Mouse (Mus musculus) embryonic facial prominence, embryonic 10.5 days (tissue): ENCODE data around the gene Tbc1d8. TPM values are rescaled to one million over a fixed set of nuclear protein-coding genes. Genes with fewer than 3 reads are reported as not detected.

ENCODE experiments used
- DNase-seq: peaks from one replicate; pipeline ENCODE4 v3.0.0-alpha.2; 2017; ENCODE audit warnings: low spot score
- H3K27ac ChIP-seq: fragments of 300-500 bp; sonication (generic); replicated peaks from 2 replicates; pipeline ENCODE4 v1.5.1; 2016; ENCODE audit warnings: mild to moderate bottlenecking
- H3K27me3 ChIP-seq: fragments of 300-500 bp; sonication (generic); replicated peaks from 2 replicates; pipeline ENCODE4 v1.6.1; 2016; ENCODE audit warnings: low read depth, mild to moderate bottlenecking; ENCODE audit not compliant: poor library complexity, severe bottlenecking
- H3K36me3 ChIP-seq: fragments of 300-500 bp; sonication (generic); replicated peaks from 2 replicates; pipeline ENCODE4 v1.6.1; 2016; ENCODE audit warnings: mild to moderate bottlenecking, moderate library complexity
- H3K4me1 ChIP-seq: fragments of 300-500 bp; sonication (generic); 2 replicates; pipeline ENCODE4 v1.6.1; 2016
- H3K4me3 ChIP-seq: fragments of 300-500 bp; sonication (generic); 2 replicates; pipeline ENCODE4 v1.5.1; 2016; ENCODE audit warnings: mild to moderate bottlenecking, moderate library complexity
- H3K9me3 ChIP-seq: fragments of 300-500 bp; sonication (generic); 2 replicates; pipeline ENCODE4 v1.6.1; 2016; ENCODE audit warnings: mild to moderate bottlenecking
- WGBS: fragments of 180-500 bp; shearing (Covaris S2); methylation state at CpG from one replicate; pipeline ENCODE4 v1.1.7; 2016; 5-methylcytosine and 5-hydroxymethylcytosine counted together
- polyA plus RNA-seq: library from polyadenylated mRNA; unstranded; fragments of >200 nt; fragmentation: Nextera tagmentation; extraction: Ambion mirVana; gene quantifications from 2 replicates; pipeline ENCODE4 v1.2.1, GENCODE M21; 2016

Gene Tbc1d8
- polyA plus RNA-seq, 1 experiment from 2014 or later = 5.2 TPM

DNA sequence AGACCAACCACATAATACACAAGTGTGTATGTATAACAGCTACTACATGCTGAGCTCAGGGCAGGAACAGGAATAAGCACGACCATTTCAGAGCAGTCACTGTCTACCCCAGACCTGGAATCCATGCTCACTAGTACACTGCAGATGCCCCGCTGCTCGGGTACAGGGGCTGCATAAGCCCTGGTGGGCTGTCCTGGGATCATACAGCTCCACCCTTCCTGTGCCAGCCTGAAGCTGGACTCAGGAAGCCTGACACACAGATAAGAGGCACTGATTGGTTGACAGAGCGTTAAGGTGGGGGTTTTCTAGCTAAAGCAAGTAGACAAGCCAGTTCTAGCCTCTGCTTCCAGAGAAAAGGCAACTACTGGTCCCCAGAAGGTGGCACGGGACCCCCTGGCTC is 99.5 kb downstream of the Tbc1d8 start:
- Histone ChIP-seq H3K36me3 (peaks cover 26% of the 10 kb centered on the region), H3K27ac (no peak overlapping the region), H3K27me3 (no peaks in the 10 kb centered on the region), H3K4me1 (no peaks in the 10 kb centered on the region), H3K4me3 (no peak overlapping the region), H3K9me3 (no peaks in the 10 kb centered on the region)
- no peak for DNase-seq
- 81% methylated on average over 5 of the region's 5 CpGs for WGBS

DNA sequence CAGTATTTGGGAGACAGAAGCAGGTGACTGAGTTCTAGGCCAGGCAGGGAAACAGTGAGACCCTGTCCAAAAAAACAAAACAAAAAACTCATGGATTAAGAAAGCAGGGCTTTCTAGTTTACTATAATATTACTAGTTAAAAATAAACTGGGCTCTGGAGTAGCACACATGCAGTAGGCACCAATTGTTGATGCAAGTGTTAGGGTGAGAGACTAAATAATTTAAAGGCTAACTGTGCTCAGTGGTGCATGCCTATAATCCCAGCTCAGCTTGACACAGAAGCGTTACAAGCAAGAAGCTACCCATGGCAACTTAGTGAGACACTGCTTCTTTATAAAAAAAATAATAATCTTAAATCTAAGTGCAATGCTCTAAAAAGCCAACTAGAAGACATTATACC is 100.0 kb downstream of the Tbc1d8 start:
- Histone ChIP-seq H3K9me3 (no peaks in the 10 kb centered on the region), H3K27ac (no peak overlapping the region), H3K36me3 (peaks cover 31% of the 10 kb centered on the region), H3K4me1 (no peaks in the 10 kb centered on the region), H3K27me3 (no peaks in the 10 kb centered on the region), H3K4me3 (no peak overlapping the region)
- 75% methylated on average over 1 of the region's 1 CpGs for WGBS
- no peak for DNase-seq

DNA sequence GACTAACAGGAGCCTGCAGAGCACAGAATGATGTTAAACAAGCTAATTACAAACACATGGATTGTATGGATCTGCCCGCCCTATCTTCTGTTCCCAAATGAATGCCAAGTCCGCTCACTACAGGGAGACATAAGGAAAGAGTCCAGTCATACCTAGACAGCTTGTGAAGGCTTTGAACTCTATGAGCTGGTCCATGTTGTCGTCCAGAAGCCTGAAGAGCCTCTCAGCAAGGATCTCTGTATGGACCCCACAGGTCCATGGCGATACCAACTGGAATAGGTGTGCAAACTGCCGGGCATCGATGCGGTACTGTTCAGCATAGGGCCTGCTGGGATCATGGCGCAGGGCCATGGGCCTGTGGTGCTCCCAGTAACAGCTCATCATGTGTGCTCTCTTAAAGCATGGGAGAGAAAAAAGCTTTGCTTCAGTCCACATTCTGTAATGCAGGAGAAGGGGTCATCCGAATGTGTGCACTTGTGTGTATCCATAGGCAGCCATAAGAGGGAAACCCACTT is 101.8 kb downstream of the Tbc1d8 start:
- Histone ChIP-seq H3K27ac (no peak overlapping the region), H3K4me3 (no peak overlapping the region), H3K4me1 (no peaks in the 10 kb centered on the region), H3K36me3 (peaks cover 48% of the 10 kb centered on the region), H3K27me3 (no peaks in the 10 kb centered on the region), H3K9me3 (no peaks in the 10 kb centered on the region)
- 89% methylated on average over 9 of the region's 9 CpGs for WGBS
- DNase-seq = no peak

DNA sequence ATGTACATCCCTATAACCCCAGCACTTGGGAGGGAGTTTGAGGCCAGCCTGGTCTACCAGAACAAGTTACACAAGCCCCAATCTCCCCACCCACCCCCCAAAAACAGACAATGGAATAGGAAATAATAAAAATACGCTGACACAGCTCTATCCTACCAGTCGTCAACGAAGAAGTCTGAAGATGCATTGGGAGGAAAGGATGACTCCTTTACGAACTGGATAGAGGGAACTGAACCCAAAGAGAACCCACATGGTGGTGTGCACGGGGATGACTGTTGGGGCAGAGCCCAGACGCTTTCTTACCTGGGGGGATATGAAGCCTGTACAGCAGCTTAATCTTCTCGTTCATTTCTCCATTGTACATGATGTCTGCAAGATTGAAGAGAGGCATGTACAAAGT is 102.4 kb downstream of the Tbc1d8 start:
- H3K27ac ChIP-seq = no peak overlapping the region
- no peaks in the 10 kb centered on the region for H3K4me1 ChIP-seq
- DNase-seq = no peak
- H3K4me3 ChIP-seq = no peak overlapping the region
- no peaks in the 10 kb centered on the region for H3K27me3 ChIP-seq
- H3K36me3 ChIP-seq = peaks cover 55% of the 10 kb centered on the region
- no peaks in the 10 kb centered on the region for H3K9me3 ChIP-seq
- 90% methylated on average over 7 of the region's 7 CpGs for WGBS

DNA sequence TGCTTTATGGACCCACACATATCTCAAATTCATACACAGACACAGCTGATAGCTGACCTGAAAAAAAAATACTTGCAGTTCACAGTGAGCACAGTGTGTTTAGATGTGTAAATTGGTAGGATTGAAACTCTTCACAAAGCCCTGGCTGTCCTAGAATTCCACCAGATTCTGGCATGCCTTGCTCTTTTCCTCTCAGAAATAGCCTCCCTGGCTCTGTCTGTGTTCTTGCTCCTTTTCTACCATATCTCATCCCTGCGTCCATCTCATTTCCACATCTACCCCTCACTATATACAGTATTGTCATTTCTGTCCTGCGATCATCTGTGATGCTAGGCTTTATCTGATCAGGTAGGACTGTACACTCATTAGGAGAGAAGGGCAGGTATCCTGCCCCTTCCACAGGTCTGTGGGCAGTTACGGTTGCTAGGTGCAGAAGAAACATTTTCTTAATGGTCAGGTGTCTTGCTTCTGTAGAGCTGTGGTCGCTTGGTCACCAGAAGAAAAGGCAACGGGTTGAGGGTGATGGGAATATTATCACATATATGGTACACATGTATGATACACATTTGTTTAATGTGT is 104.2 kb downstream of the Tbc1d8 start:
- H3K27me3 ChIP-seq = no peaks in the 10 kb centered on the region
- no peak overlapping the region for H3K27ac ChIP-seq
- H3K4me3 ChIP-seq = no peak overlapping the region
- DNase-seq = no peak
- H3K4me1 ChIP-seq = peaks cover 3% of the 10 kb centered on the region
- WGBS = 87% methylated on average over 5 of the region's 5 CpGs
- no peaks in the 10 kb centered on the region for H3K9me3 ChIP-seq
- H3K36me3 ChIP-seq = peaks cover 73% of the 10 kb centered on the region

DNA sequence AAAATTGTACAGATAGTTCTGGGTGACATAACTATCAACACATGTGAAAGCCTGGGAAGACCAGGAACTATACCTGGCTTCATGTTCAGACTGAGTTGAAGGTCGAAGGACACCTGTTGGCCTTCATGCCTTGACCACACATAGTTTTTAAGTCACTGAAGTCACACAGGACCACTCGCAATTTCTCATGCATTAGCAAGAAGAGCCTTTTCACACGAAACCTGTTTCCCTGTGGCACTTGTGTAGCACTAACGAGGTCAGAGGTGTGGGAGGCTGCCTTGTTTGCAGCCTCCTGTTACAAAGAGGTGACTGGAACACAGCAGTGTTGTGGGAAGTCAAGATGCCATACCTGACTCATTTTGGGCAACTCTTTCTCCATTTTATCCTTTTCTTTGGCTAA is 105.2 kb downstream of the Tbc1d8 start:
- H3K4me1 ChIP-seq = peaks cover 8% of the 10 kb centered on the region
- no peak for DNase-seq
- H3K27me3 ChIP-seq = no peaks in the 10 kb centered on the region
- 69% methylated on average over 4 of the region's 4 CpGs for WGBS
- H3K4me3 ChIP-seq = no peak overlapping the region
- no peak overlapping the region for H3K27ac ChIP-seq
- no peaks in the 10 kb centered on the region for H3K9me3 ChIP-seq
- peaks cover 78% of the 10 kb centered on the region for H3K36me3 ChIP-seq

DNA sequence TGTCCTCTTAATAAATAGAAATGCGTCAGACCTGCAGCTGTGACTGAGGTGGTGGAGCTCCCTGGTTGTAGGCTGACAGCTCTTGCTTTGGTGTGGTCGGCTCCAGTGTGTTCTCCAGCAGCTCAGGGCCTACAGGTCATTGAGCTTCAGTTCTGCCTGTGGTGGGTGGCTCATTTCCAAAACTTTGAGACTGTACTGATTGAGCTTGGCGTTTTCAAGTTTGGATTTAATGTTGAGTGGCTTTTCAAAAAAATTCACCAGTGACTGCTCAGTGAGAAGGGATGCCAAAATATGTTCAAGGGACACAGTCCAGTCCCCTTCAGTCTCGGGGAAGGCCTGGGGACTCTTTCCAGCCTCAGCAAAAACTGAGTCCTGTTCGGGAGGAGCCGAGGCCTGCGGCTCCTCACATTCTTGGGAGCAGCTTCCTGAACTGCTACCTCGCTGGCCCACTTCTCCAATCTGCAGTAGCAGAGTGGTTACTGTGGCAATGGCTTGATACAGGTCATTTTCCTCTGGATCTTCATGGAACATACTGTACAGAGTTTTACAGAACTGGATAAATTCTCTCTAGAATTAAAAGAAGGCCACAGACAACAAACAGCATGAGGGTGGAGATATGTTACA is 106.2 kb downstream of the Tbc1d8 start:
- H3K4me3 ChIP-seq = no peak overlapping the region
- no peaks in the 10 kb centered on the region for H3K27me3 ChIP-seq
- peaks cover 8% of the 10 kb centered on the region for H3K4me1 ChIP-seq
- DNase-seq = no peak
- H3K36me3 ChIP-seq = peaks cover 72% of the 10 kb centered on the region
- WGBS = 82% methylated on average over 8 of the region's 8 CpGs
- no peak overlapping the region for H3K27ac ChIP-seq
- no peaks in the 10 kb centered on the region for H3K9me3 ChIP-seq

DNA sequence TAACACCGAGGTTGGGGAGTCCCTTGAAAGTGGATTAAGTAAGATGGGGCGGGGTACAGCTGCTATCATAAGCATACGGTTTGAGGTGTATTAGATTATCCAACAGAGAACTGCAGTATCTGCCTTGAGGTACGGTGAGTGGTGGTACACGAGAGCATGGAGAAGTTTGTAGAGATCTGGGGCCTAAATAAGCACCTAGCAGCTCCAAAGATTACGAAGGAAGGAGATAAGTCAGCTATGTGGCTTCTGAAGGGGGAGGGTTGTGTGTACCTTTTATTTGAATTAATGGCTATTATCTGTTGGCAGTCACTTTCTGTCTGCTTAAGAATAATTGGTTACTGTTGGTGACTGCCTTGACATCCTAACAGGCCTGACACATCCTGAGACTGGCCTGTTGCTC is 108.1 kb downstream of the Tbc1d8 start:
- no peak overlapping the region for H3K4me3 ChIP-seq
- H3K27me3 ChIP-seq = no peaks in the 10 kb centered on the region
- no peak overlapping the region for H3K27ac ChIP-seq
- peaks cover 60% of the 10 kb centered on the region for H3K36me3 ChIP-seq
- H3K9me3 ChIP-seq = no peaks in the 10 kb centered on the region
- 87% methylated on average over 6 of the region's 6 CpGs for WGBS
- peaks cover 17% of the 10 kb centered on the region for H3K4me1 ChIP-seq
- no peak for DNase-seq

DNA sequence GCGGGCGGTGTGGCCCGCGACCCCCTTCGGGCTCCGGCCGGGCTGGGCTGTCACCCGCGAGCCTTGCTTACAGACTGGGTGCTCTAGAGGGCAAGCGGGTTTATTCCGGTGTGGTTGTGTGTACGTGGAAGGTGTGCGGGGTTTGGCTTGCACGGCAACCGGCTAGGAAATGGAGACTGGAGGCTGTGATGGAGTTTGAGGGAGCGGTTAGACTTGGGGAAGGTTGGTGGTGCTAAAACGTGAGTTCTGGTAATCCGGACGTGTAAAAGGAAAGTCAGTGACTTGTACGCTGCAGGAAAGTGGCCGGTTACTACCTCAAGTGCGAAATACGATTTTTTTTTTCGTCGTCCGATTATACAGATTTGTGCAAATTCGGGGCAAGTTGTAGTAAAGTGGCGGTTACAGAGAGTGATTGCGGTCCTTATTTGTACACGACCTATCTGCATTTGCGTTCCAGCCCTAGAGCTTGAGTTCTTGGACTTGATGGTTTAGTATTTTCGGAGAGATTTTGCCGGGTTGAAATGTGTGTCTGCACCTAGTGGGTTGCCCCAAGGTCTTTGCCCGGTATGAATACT is 110.2 kb downstream of the Tbc1d8 start:
- Histone ChIP-seq H3K9me3 (no peaks in the 10 kb centered on the region), H3K36me3 (peaks cover 46% of the 10 kb centered on the region), H3K4me1 (peaks cover 22% of the 10 kb centered on the region), H3K4me3 (peak overlapping the region; percentile 78), H3K27me3 (no peaks in the 10 kb centered on the region), H3K27ac (peak overlapping the region; percentile 98)
- under 1% methylated on average over 34 of the region's 34 CpGs for WGBS
- DNase-seq = no peak

DNA sequence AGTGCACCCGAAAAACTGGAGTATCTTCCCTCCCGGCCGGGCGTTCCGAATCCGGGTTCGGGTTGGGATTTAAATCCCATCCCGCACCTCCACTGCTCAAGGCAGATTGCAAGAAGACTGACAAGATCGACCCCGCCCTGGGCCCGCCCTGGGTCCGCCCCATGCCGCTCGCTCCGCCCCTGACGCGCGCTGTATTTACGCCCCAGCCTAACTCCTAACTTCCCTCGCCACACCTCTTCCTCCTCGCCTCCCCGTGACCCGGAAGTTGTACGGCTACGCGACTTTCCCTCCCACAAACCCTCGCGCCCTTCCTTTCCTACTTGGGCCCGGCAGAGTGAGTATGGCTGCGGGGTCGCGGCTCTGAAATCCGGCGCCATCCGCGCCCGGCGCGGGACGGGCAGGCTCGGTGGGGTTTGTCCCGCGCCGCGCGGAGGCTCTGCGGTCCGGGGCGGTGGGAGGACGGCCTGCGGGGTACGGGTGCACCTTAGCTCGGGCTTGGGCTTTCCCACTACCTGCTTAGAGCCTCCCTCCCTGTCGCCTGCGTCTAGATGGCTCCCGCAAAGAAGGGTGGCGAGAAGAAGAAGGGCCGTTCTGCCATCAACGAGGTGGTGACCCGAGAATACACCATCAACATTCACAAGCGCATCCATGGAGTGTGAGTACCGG is 110.8 kb downstream of the Tbc1d8 start, which contains the start of gene Rpl31:
Gene Rpl31 (plus strand): TSS at position 242 of the 666 bp plus-strand sequence.
- peaks cover 22% of the 10 kb centered on the region for H3K4me1 ChIP-seq
- under 1% methylated on average over 62 of the region's 62 CpGs for WGBS

DNA sequence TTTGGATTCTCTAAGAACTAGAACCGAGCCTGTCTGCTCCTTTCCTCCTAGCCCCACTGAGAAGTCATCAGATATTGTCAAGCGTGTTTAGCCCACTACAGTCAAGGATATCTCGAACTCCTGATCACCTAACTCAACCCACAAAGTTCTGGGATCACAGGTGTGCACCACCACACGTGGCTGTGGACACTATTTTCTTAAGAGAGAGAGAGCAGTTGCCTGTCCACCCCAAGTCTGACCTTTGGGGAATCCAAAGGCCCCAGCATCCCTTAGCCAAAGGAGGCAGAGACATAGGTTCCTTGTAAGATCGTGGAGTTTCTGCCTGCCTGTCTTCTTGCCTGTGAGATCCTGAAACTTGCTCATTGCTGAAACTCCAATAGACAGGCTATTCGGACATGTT is 111.5 kb downstream of the Tbc1d8 start:
- peak; percentile 25 for DNase-seq
- Histone ChIP-seq H3K27ac (peak overlapping the region; percentile 98), H3K4me3 (peak overlapping the region; percentile 78), H3K9me3 (no peaks in the 10 kb centered on the region), H3K36me3 (peaks cover 33% of the 10 kb centered on the region), H3K27me3 (peaks cover 3% of the 10 kb centered on the region; the same call in 1 of the 2 replicates), H3K4me1 (peaks cover 28% of the 10 kb centered on the region)
- 27% methylated on average over 6 of the region's 6 CpGs for WGBS

More for the DNA sequence above, 110.8 kb downstream of the Tbc1d8 start, which contains the start of gene Rpl31:
- Histone ChIP-seq H3K9me3 (no peaks in the 10 kb centered on the region), H3K27me3 (no peaks in the 10 kb centered on the region), H3K27ac (peak within 1 kb of the TSS; percentile 98), H3K4me3 (peak within 1 kb of the TSS; percentile 78), H3K36me3 (peaks cover 39% of the 10 kb centered on the region)
- peak; percentile 98 for DNase-seq

DNA sequence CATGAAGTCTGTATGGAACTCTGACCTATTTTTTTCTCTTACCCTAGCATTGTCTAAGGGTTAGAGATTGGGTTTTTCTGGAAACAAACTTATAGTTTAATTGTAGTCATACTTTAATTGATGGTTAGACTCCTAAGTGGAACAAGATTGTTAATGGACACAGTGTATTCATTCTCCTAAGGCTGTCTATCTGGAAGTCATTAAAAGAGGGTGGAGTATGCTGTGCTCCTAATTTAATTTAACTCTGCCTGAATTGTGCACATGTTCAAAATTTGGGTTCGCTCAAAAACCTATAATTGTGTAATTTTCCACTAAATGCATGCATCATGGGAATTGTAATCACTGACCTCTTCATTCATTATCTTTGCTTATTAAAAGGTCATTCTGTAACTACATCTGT is 113.0 kb downstream of the Tbc1d8 start:
- no peak for DNase-seq
- H3K9me3 ChIP-seq = no peaks in the 10 kb centered on the region
- no peak overlapping the region for H3K27ac ChIP-seq
- WGBS = 52% methylated on average over 1 of the region's 1 CpGs
- H3K36me3 ChIP-seq = peaks cover 18% of the 10 kb centered on the region
- H3K4me1 ChIP-seq = peaks cover 35% of the 10 kb centered on the region
- H3K27me3 ChIP-seq = peaks cover 18% of the 10 kb centered on the region
- no peak overlapping the region for H3K4me3 ChIP-seq
